Mouse (Mus musculus): Measurements from ENCODE around the gene Sgcd.

DNA sequence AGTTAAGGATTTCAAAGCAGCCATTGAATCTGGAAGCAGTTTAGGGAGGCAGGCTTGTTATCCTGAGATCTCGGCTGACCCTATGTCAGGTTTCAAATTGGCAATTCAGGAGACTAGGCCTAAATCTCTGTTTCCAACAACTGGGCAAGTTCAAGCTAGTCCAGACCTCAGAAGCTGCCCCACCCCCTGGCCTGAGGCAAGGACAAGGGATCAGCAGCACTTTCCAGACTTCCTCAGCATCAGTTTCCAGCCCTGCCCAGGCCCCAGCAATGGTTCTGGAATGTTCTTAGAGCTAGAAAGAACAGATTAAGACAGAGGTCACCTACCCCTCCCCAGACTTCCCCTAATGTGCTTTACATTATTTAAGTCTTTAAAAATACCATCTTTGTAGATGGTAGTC, 1142.1 kb downstream of the Sgcd start:
- no peak for TF ChIP-seq POLR2A (IDR thresholded peaks at IDR 0.05; ENCODE audit: control insufficient read depth, low read depth, low read length)
- TF ChIP-seq CTCF (IDR thresholded peaks at IDR 0.05; ENCODE audit: control insufficient read depth, insufficient read depth, insufficient replicate concordance, low read depth, low read length), result no peak

Data from testis, adult 2 months (tissue).